Mouse (Mus musculus) stomach, postnatal 0 days (tissue): Measurements from ENCODE around the gene Lman2.
A peak's percentile ranks its signal among the peaks of the same experiment; 100 is the strongest.

Source experiments
- CTCF ChIP-seq: IDR thresholded peaks from 2 replicates; pipeline ENCODE4 v1.5.1; 2016; ENCODE audit warnings: antibody characterized with exemption, low read depth, mild to moderate bottlenecking, moderate library complexity
- EP300 ChIP-seq: optimal IDR thresholded peaks from 2 replicates; pipeline ENCODE3; 2016; ENCODE audit warnings: antibody characterized with exemption

DNA sequence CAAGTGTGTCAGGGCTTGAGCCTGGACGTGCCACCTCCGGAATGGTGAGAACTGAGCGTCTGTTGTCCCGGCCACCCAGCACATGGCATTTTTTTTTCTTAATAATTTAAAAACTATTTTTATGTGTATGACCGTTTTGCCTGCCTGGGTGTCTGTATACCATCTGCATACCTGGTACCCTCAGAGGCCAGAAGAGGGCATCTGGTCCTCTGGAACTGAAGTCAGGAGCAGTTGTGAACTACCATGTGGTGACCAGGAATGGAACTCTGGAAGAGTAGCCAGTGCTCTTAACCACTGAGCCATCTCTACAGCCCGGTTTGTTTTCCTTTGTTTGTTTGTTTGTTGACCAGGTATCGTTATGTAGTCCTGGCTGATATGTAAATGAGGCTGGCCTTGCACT is 5.8 kb upstream of the Lman2 start:
- TF ChIP-seq CTCF (peak; percentile 40), EP300 (no peak)
